Mouse (Mus musculus): ENCODE results near the gene Upf1. TPM values are rescaled to one million over a fixed set of nuclear protein-coding genes. Genes with fewer than 3 reads are reported as not detected.

Gene Upf1
- polyA plus RNA-seq, 1 experiment from 2014 or later, result 21.2 TPM

- no peak for ATAC-seq (ENCODE audit: insufficient number of reproducible peaks, low FRiP score, low TSS enrichment, low read depth)
- H3K4me2 ChIP-seq (replicated peaks), result no peak overlapping the region
- H3K4me1 ChIP-seq, result peaks cover 21% of the 10 kb centered on the region
- H3K27me3 ChIP-seq, result no peaks in the 10 kb centered on the region
- H3K9ac ChIP-seq, result no peak overlapping the region
- H3K9me3 ChIP-seq (replicated peaks), result no peaks in the 10 kb centered on the region
- peaks cover 58% of the 10 kb centered on the region for H3K36me3 ChIP-seq
- no peak overlapping the region for H3K4me3 ChIP-seq (replicated peaks)
- no peak overlapping the region for H3K27ac ChIP-seq (replicated peaks)
- WGBS, result 87% methylated on average over 8 of the region's 8 CpGs
These were observed 66.3 kb downstream of the Upf1 start for GRCm38 (mm10) chr8:70286737-70287136.

- H3K4me3 ChIP-seq (replicated peaks), result no peak overlapping the region
- no peak overlapping the region for H3K9ac ChIP-seq
- ATAC-seq (ENCODE audit: insufficient number of reproducible peaks, low FRiP score, low TSS enrichment, low read depth), result no peak
- H3K27ac ChIP-seq (replicated peaks), result no peak overlapping the region
- 95% methylated on average over 15 of the region's 15 CpGs for WGBS
- H3K4me1 ChIP-seq, result peaks cover 21% of the 10 kb centered on the region
- peaks cover 44% of the 10 kb centered on the region for H3K36me3 ChIP-seq
- H3K27me3 ChIP-seq, result no peaks in the 10 kb centered on the region
- no peaks in the 10 kb centered on the region for H3K9me3 ChIP-seq (replicated peaks)
- no peak overlapping the region for H3K4me2 ChIP-seq (replicated peaks)
These were observed 67.8 kb downstream of the Upf1 start for GRCm38 (mm10) chr8:70285304-70285703.

GRCm38 (mm10) chr8:70284421-70284820, 68.7 kb downstream of the Upf1 start:
- H3K4me2 ChIP-seq (replicated peaks), result no peak overlapping the region
- H3K9ac ChIP-seq, result no peak overlapping the region
- peaks cover 21% of the 10 kb centered on the region for H3K4me1 ChIP-seq
- H3K27me3 ChIP-seq, result no peaks in the 10 kb centered on the region
- H3K4me3 ChIP-seq (replicated peaks), result no peak overlapping the region
- no peak overlapping the region for H3K27ac ChIP-seq (replicated peaks)
- H3K9me3 ChIP-seq (replicated peaks), result no peaks in the 10 kb centered on the region
- peaks cover 37% of the 10 kb centered on the region for H3K36me3 ChIP-seq
- ATAC-seq (ENCODE audit: insufficient number of reproducible peaks, low FRiP score, low TSS enrichment, low read depth), result no peak
- WGBS, result 73% methylated on average over 5 of the region's 5 CpGs

- H3K4me2 ChIP-seq (replicated peaks), result peak overlapping the region; percentile 90
- H3K27me3 ChIP-seq, result no peaks in the 10 kb centered on the region
- WGBS, result under 1% methylated on average over 55 of the region's 55 CpGs
- ATAC-seq (ENCODE audit: insufficient number of reproducible peaks, low FRiP score, low TSS enrichment, low read depth), result peak; percentile 61
- H3K9me3 ChIP-seq (replicated peaks), result no peaks in the 10 kb centered on the region
- peak overlapping the region; percentile 96 for H3K9ac ChIP-seq
- peak overlapping the region; percentile 90 for H3K4me3 ChIP-seq (replicated peaks)
- H3K36me3 ChIP-seq, result peaks cover 31% of the 10 kb centered on the region
- H3K27ac ChIP-seq (replicated peaks), result peak overlapping the region; percentile 84
- H3K4me1 ChIP-seq, result peaks cover 27% of the 10 kb centered on the region
These were observed 69.7 kb downstream of the Upf1 start for GRCm38 (mm10) chr8:70283136-70284077.

- Histone ChIP-seq H3K27me3 (no peaks in the 10 kb centered on the region), H3K36me3 (peaks cover 27% of the 10 kb centered on the region), H3K27ac (replicated peaks) (peak within 1 kb of the TSS; percentile 84), H3K4me2 (replicated peaks) (peak within 1 kb of the TSS; percentile 90), H3K4me3 (replicated peaks) (peak within 1 kb of the TSS; percentile 90), H3K9me3 (replicated peaks) (no peaks in the 10 kb centered on the region), H3K9ac (peak within 1 kb of the TSS; percentile 96), H3K4me1 (peaks cover 34% of the 10 kb centered on the region)
- WGBS, result 2% methylated on average over 34 of the region's 36 CpGs
- peak; percentile 90 for ATAC-seq (ENCODE audit: insufficient number of reproducible peaks, low FRiP score, low TSS enrichment, low read depth)
These were observed 70.4 kb downstream of the Upf1 start, which contains the start of gene Homer3 for GRCm38 (mm10) chr8:70282603-70283135. Gene Homer3, plus strand, starts transcription at chr8:70282827.

Other genes with a start within 250 kb of the Upf1 start
- gene Ncan, start 232.4 kb downstream of the Upf1 start, polyA plus RNA-seq (2015; fragmentation: Nextera tagmentation; extraction: Ambion mirVana), result 0.79 and 1.5 TPM in 2 replicates
- gene Nr2c2ap, start 221.9 kb downstream of the Upf1 start, polyA plus RNA-seq (2015; fragmentation: Nextera tagmentation; extraction: Ambion mirVana), result 33.0 and 33.3 TPM in 2 replicates
- 18.9 and 22.2 TPM in 2 replicates for gene Rfxank, start 214.1 kb downstream of the Upf1 start, polyA plus RNA-seq (2015; fragmentation: Nextera tagmentation; extraction: Ambion mirVana)
- 55.3 and 65.4 TPM in 2 replicates for gene Borcs8, start 213.8 kb downstream of the Upf1 start, polyA plus RNA-seq (2015; fragmentation: Nextera tagmentation; extraction: Ambion mirVana)
- gene Mef2b, start 213.6 kb downstream of the Upf1 start, polyA plus RNA-seq (2015; fragmentation: Nextera tagmentation; extraction: Ambion mirVana), result 9.1 and 12.4 TPM in 2 replicates
- gene Tmem161a, start 180.9 kb downstream of the Upf1 start, polyA plus RNA-seq (2015; fragmentation: Nextera tagmentation; extraction: Ambion mirVana), result 76.4 and 77.3 TPM in 2 replicates
- gene Slc25a42, start 141.0 kb downstream of the Upf1 start, polyA plus RNA-seq (2015; fragmentation: Nextera tagmentation; extraction: Ambion mirVana), result 6.7 and 8.9 TPM in 2 replicates
- gene Sugp2, start 119.1 kb downstream of the Upf1 start, polyA plus RNA-seq (2015; fragmentation: Nextera tagmentation; extraction: Ambion mirVana), result 31.7 and 32.5 TPM in 2 replicates
- gene Armc6, start 118.8 kb downstream of the Upf1 start, polyA plus RNA-seq (2015; fragmentation: Nextera tagmentation; extraction: Ambion mirVana), result 30.5 and 31.1 TPM in 2 replicates
- gene Homer3, start 70.5 kb downstream of the Upf1 start, polyA plus RNA-seq (2015; fragmentation: Nextera tagmentation; extraction: Ambion mirVana), result 43.2 and 49.4 TPM in 2 replicates
- 50.2 and 52.1 TPM in 2 replicates for gene Ddx49, start 50.8 kb downstream of the Upf1 start, polyA plus RNA-seq (2015; fragmentation: Nextera tagmentation; extraction: Ambion mirVana)
- 377 and 397 TPM in 2 replicates for gene Cope, start 50.8 kb downstream of the Upf1 start, polyA plus RNA-seq (2015; fragmentation: Nextera tagmentation; extraction: Ambion mirVana)
- 8.9 and 9.3 TPM in 2 replicates for gene Cers1, start 37.5 kb downstream of the Upf1 start, polyA plus RNA-seq (2015; fragmentation: Nextera tagmentation; extraction: Ambion mirVana)
- gene Gdf1, start 23.5 kb downstream of the Upf1 start, polyA plus RNA-seq (2015; fragmentation: Nextera tagmentation; extraction: Ambion mirVana), result 1.7 and 2.6 TPM in 2 replicates
- gene Comp, start 20.3 kb upstream of the Upf1 start, polyA plus RNA-seq (2015; fragmentation: Nextera tagmentation; extraction: Ambion mirVana), result 5.1 and 7.3 TPM in 2 replicates
- gene Crtc1, start 86.3 kb upstream of the Upf1 start, polyA plus RNA-seq (2015; fragmentation: Nextera tagmentation; extraction: Ambion mirVana), result 24.0 and 24.4 TPM in 2 replicates
- 27.6 and 28.1 TPM in 2 replicates for gene Klhl26, start 123.7 kb upstream of the Upf1 start, polyA plus RNA-seq (2015; fragmentation: Nextera tagmentation; extraction: Ambion mirVana)
- gene Tmem59l, start 134.1 kb upstream of the Upf1 start, polyA plus RNA-seq (2015; fragmentation: Nextera tagmentation; extraction: Ambion mirVana), result 16.5 and 18.7 TPM in 2 replicates
- 151 and 159 TPM in 2 replicates for gene Crlf1, start 139.9 kb upstream of the Upf1 start, polyA plus RNA-seq (2015; fragmentation: Nextera tagmentation; extraction: Ambion mirVana)
- gene Rex1bd, start 153.5 kb upstream of the Upf1 start, polyA plus RNA-seq (2015; fragmentation: Nextera tagmentation; extraction: Ambion mirVana), result 155 and 174 TPM in 2 replicates
- gene Uba52, start 157.5 kb upstream of the Upf1 start, polyA plus RNA-seq (2015; fragmentation: Nextera tagmentation; extraction: Ambion mirVana), result 940 and 1,016 TPM in 2 replicates
- 310 and 324 TPM in 2 replicates for gene Fkbp8, start 174.4 kb upstream of the Upf1 start, polyA plus RNA-seq (2015; fragmentation: Nextera tagmentation; extraction: Ambion mirVana)
- 57.7 and 59.1 TPM in 2 replicates for gene Kxd1, start 174.7 kb upstream of the Upf1 start, polyA plus RNA-seq (2015; fragmentation: Nextera tagmentation; extraction: Ambion mirVana)
- gene Ell, start 186.2 kb upstream of the Upf1 start, polyA plus RNA-seq (2015; fragmentation: Nextera tagmentation; extraction: Ambion mirVana), result 19.6 and 22.7 TPM in 2 replicates
- gene Isyna1, start 241.1 kb upstream of the Upf1 start, polyA plus RNA-seq (2015; fragmentation: Nextera tagmentation; extraction: Ambion mirVana), result 139 and 143 TPM in 2 replicates